Mouse (Mus musculus) heart, adult 9 months (tissue): Measurements from ENCODE around the gene Lrrc32.

Experiments used
- DNase-seq, 2 experiments: peaks; one replicate each; pipeline ENCODE4 v3.0.0; 2022; ENCODE audit warnings: low spot score in 2 of 2

Gene Lrrc32

DNA sequence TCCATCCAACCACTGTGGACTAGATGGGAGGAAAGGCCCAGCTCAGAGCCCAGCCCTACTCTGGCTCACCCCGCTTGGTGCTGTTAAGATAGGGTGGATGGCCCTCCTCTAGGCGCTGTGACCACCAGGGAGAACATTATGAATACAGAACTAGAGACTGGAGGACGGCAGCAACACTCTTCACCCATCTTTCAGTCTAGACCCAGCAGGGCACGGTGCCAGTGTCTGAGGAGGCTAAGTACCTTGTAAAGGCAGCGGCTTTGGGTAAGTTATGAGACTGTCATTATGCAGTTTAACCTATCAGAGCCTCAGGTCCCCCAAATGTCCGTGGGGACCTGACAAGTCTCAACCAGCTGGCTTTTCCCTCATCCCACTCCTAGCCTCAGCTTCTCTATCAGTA is at the start of gene Lrrc32:
TSS of gene Lrrc32 (plus strand) at position 153 of the 400 bp plus-strand sequence.
- no peak for DNase-seq

GRCm38 (mm10) chr7:98439956-98440466 is 49.1 kb upstream of the Lrrc32 start, which contains the start of gene Gucy2d:
TSS of gene Gucy2d (plus strand) at chr7:98440416.
- DNase-seq, result no peak

GRCm38 (mm10) chr7:98446873-98447272 is 42.2 kb upstream of the Lrrc32 start:
- DNase-seq, result no peak

DNA sequence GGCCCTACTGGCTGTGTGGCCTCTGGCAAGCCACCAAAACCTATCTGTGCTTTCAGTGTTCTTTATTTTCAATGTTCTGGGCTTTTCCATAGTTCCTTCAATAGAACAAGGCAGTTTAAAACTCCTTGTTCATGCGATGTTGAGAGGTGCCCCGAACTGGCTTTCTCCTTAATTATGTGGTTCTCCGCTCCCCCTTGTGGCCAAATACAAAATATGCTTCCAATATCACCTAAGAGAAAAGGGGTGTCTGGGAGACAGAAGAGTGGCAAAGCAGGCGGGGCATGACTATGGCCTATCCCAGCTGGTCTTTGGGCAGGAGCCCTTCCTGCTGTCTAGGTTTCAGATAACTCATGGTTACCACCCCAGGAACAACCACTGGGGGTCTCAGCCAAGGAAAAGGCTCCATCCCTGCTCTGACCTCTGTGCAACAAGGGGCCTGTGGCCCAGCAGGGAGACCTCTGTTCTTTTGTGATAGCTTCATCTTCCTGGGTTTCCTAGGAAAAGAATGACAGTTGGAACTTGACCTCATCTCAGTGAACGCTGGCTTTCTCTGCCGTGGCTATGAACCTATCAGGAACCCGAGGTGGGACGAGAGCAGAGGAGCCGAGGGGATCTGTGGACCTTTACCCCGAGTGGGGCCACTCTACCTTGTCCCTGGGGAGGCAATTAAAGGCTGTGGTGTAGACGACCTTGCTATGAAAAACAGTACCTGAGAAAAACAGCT is 41.3 kb upstream of the Lrrc32 start:
- peak; percentile 22 to 23 for DNase-seq

- DNase-seq, result no peak
Observed at GRCm38 (mm10) chr7:98448309-98448630, 40.8 kb upstream of the Lrrc32 start.

GRCm38 (mm10) chr7:98449696-98450095 is 39.4 kb upstream of the Lrrc32 start:
- DNase-seq, result no peak

DNA sequence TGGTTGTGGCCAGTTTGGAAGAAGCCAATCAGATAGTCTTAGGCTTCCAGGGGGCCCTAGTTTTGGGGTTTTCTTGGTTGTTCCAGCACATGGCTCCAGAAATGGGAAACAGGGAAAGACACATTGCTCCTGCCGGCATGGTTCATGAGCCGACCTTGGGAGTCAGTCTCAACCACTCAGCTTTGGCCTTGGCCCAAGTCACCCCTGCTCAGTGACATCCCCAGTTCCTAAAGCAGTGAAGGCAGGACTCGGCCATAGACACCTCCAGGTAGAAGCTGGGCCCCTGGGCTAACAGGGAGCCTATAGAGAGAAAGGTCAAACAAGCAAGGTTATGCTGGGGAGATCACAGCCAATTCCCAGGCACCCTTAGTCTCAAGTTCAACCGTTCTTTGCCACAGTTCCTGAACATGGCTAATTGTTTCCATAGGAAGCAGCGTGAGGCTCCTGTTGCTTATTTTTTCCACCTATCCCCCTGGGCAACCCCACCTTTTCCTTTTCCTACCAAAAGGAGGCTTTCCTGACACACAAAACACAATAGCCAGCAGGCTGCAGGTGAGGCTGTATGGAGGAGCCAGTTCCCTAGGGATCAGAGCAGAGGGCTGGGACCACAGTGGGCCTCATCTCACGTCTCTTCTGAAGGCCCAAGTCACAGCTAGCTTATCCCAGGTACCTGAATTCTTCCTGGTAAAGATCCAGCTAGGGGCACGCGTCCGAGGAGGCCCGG is 34.5 kb upstream of the Lrrc32 start:
- peak; percentile 17 to 42 for DNase-seq

DNA sequence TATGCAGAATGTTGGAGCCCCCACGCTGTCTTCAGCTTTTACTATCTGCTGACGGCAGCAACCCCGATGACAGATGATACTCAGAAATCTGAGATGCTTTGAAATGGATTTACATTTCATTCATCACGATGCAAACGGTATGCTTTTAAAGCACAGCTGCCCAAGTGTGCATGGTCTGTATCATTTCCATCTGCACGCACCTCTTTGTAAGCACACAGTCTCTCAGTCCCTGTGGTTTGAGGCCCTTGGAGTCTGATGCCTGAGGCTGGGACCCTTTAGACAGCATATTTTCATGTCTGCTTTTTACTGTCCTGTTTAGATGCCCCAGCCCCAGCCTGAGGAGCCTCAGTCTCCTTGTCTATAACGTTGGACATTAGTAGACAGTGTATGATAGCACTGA is 28.8 kb upstream of the Lrrc32 start:
- DNase-seq, result no peak

GRCm38 (mm10) chr7:98469089-98469488 is 20.0 kb upstream of the Lrrc32 start:
- no peak for DNase-seq

DNA sequence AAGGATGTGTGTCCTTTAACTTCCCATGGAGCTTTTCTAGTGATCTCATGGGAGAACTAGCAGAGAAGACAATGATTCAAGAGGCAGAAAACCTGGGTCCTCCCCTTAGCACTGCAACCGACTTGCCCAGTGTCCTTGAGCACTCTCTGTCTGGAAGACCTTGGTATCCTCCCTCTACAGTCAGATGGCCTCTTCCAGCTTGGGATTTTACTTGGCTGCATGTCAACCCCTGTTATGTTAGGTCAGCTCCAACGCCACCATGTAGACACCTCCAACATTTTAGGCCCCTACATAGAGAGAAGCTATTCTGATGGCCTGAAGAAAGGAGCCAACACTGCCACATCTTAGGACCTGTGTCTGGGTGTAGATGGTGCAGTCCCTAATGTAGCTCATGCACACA is 16.6 kb upstream of the Lrrc32 start:
- no peak for DNase-seq

DNA sequence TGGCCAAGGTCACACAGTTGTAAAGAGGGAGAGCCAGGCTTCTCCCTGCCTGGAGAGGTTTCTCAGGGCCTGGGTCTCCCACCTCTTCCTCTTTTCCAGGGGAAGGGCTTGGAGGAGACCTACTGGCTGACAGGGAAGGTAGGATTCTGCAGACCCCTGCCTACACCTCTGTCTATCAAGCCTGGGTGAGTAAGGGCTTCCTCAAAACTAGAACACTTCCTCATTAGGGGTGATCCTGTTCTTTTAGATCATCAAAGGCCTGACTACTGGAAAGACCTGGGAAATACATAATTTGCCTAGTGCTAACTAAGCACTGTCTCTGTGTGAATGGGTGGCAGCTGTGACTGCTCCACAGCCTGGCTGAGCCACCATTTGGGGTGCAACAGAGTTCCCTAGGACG is 14.5 kb upstream of the Lrrc32 start:
- DNase-seq, result no peak

DNA sequence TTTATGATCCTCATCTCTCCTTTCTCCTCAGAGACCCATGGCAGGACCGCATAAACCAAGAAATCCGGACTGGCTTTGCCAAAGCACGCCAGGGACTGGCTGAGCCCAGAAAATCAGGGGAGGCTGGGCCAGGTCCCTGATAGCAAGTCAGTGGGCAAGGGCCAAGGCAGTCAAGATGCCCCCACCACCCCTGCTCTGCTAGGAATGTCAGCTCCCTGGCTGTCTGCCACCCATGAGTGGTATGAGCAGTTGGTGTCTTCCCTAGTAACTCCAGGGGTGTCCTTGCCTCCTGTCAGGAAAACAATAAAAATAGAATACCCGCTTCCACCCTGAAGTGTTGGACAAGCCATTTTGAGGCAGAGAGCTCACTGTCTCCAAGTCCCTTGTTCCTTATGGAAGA is 11.9 kb upstream of the Lrrc32 start:
- DNase-seq, result no peak

GRCm38 (mm10) chr7:98480481-98480880 is 8.6 kb upstream of the Lrrc32 start:
- DNase-seq, result no peak

- peak; percentile 73 to 87 for DNase-seq
Observed at GRCm38 (mm10) chr7:98481066-98481734, 7.9 kb upstream of the Lrrc32 start.

- no peak for DNase-seq
Observed at GRCm38 (mm10) chr7:98481861-98482260, 7.2 kb upstream of the Lrrc32 start.

DNA sequence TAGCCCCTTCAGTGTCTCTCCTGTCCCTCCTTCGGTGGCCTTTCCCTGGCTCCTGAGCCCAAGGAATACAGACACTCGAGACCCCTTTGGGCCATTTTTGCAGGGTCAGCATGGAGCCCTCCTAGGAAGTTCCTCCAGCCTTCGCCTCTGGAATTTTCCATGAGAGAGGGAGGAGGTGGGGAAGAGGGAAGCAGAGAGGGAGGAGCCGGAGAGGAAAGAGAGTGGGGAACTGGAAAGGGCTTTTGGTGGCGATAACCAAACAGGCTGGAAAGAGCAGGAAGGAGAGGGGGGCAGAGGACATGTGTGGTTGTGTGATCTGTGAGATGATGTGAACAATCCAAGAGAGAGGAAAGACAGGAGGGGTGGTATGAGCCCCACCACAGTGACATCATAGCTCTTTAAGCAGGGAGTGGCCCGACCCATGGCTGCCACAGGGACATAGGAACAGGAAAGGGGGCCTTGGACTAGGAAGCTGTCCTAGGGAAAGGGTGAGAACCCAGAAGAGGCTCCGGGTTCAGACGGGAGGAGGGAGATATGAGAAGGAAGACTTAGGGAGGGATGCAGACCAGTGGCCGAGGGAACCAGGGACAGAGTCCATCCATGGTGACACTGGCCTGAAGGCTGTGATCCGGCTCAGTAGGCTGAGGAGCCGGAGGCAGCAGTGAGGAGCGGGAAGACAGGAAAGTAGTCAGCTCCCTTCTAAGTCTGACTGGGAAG is 6.4 kb upstream of the Lrrc32 start:
- peak; percentile 65 to 71 for DNase-seq

- DNase-seq, result no peak
Observed at GRCm38 (mm10) chr7:98483268-98483607, 5.8 kb upstream of the Lrrc32 start.

GRCm38 (mm10) chr7:98484878-98485277 is 4.2 kb upstream of the Lrrc32 start:
- no peak for DNase-seq

DNA sequence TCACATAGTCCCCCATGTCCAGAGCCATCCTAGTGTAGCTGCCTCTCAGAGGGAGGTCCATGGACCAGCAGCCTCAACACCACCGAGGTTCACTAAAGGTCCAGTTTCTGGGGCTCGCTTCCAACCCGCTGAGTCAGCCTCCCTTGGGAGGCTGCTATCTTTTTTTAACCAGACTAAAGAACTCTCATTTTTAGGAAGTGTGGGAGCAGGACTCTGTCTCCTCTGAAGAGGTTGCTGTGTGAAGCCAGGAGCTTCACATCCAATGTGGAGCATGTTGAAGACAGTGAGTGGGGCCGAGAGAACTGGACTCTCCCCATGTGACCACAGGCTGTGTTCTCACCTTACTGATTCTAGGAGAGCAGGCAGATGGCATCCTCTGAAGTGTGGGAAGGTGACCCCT is 3.6 kb upstream of the Lrrc32 start:
- peak; percentile 53 to 69 for DNase-seq

DNA sequence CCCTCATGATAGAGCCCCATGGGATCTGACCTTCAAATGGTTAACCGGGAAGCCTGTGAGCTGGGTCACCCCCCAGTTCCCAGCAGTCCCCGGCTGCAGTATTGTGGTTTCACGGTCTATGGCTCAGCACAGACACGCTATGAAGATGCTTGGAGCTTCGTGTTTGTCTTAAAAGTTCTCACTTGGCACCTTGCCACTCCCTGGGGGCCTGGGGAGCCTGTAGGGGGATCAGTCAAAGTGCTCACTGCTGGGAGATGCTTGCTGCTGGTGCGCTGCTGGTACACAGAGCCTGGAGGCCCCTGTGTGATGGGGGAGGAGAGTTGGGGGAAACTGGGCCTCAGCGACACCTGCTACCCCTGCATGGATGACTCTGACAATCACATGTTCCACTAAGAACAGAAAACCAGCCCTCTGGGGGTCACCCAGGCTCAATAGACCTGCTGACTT is 2.6 kb upstream of the Lrrc32 start:
- DNase-seq, result no peak

DNA sequence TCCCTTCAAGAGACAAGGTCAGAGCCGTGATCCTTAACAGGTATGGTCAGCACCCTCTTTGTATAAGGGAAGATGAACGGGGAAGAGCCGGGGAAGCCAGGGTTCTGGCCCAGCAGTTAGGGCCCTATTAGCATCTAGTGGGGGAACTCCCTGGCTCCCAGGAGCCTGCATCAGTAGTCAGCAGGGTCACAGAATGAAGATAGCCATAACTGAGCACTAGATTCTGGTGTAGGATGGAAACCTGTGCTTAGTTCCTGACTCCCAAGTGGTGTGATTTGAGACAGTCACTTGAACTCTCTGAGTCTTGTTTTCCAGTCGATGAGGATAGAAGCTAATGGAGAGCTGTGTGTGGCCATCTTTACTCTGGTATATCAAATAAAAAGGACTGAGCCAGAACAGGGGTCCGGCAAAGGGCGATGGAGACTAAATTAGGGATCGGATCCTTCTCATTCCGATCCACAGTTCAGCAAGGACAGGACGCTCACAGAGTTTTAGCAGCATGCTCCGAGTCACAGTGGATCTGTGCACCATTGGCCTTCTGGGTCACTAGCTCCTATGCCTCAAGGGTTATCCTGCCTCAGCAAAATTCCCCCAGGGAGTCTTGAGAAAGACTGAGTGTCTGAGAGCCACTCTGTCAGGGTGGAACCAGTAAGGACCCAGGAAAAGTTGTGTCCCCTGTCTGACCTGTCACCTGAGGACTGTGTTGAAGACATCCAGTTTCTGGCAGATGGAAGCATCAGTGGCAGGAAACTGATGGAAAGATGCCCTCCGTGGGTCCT is 1.7 kb upstream of the Lrrc32 start:
- DNase-seq, result no peak
